Mouse (Mus musculus) forebrain, postnatal 0 days (tissue): Measurements from ENCODE around the gene Sntg2. TPM values are rescaled to one million over a fixed set of nuclear protein-coding genes. Genes with fewer than 3 reads are reported as not detected.

Experiments used
- ATAC-seq: fragments of 200-750 bp; cut with Nextera tagmentation; 2 replicates; pipeline ENCODE4 v1.8.0; 2017; ENCODE audit warnings: mild to moderate bottlenecking, moderate library complexity
- DNase-seq: peaks from one replicate; pipeline ENCODE4 v3.0.0-alpha.2; 2015
- H3K27ac ChIP-seq: fragments of 300-500 bp; sonication (generic); 2 replicates; pipeline ENCODE4 v1.5.1; 2014; ENCODE audit warnings: low read depth, mild to moderate bottlenecking, antibody characterized with exemption, low read length, moderate library complexity, mixed read lengths
- H3K27me3 ChIP-seq: fragments of 300-500 bp; sonication (generic); 2 replicates; pipeline ENCODE4 v1.6.1; 2014; ENCODE audit warnings: mild to moderate bottlenecking, low read length, mixed read lengths; ENCODE audit not compliant: insufficient read depth
- H3K36me3 ChIP-seq: fragments of 300-500 bp; sonication (generic); 2 replicates; pipeline ENCODE4 v1.6.1; 2014; ENCODE audit warnings: mild to moderate bottlenecking, moderate library complexity; ENCODE audit not compliant: insufficient read depth
- H3K4me1 ChIP-seq: fragments of 300-500 bp; sonication (generic); 2 replicates; pipeline ENCODE4 v1.6.1; 2014; ENCODE audit warnings: antibody characterized with exemption; ENCODE audit not compliant: insufficient read depth
- H3K4me2 ChIP-seq: fragments of 300-500 bp; sonication (generic); 2 replicates; pipeline ENCODE4 v1.6.1; 2014; ENCODE audit warnings: low read depth, mild to moderate bottlenecking, moderate library complexity
- H3K4me3 ChIP-seq: fragments of 300-500 bp; sonication (generic); 2 replicates; pipeline ENCODE4 v1.5.1; 2014; ENCODE audit warnings: low read depth, low read length, mixed read lengths
- H3K9ac ChIP-seq: fragments of 300-500 bp; sonication (generic); 2 replicates; pipeline ENCODE4 v1.6.1; 2014; ENCODE audit warnings: mild to moderate bottlenecking
- H3K9me3 ChIP-seq: fragments of 300-500 bp; sonication (generic); 2 replicates; pipeline ENCODE4 v1.6.1; 2016; ENCODE audit warnings: low read length
- CTCF ChIP-seq: sonication (generic); IDR thresholded peaks from 2 replicates; pipeline ENCODE4 v1.5.1; 2016; ENCODE audit warnings: antibody characterized with exemption, control low read depth, low read depth
- WGBS: fragments of 180-500 bp; shearing (Covaris S2); extraction: QIAGEN DNeasy Blood & Tissue Kit; methylation state at CpG from one replicate; pipeline ENCODE4 v1.1.7; 2014; 5-methylcytosine and 5-hydroxymethylcytosine counted together
- polyA plus RNA-seq: library from polyadenylated mRNA; unstranded; fragments of >200 nt; fragmentation: Nextera tagmentation; extraction: Ambion mirVana; gene quantifications from 2 replicates; pipeline ENCODE4 v1.2.1, GENCODE M21; 2015
- total RNA-seq: library from RNA; depleted of rRNA; stranded (reverse); fragments of >200 nt; gene quantifications from 2 replicates; pipeline ENCODE4 v1.2.3, GENCODE M21; 2014

Sntg2 gene
- total and polyA plus RNA-seq, 2 experiments from 2014 or later = 4.6 to 7.1 TPM

DNA sequence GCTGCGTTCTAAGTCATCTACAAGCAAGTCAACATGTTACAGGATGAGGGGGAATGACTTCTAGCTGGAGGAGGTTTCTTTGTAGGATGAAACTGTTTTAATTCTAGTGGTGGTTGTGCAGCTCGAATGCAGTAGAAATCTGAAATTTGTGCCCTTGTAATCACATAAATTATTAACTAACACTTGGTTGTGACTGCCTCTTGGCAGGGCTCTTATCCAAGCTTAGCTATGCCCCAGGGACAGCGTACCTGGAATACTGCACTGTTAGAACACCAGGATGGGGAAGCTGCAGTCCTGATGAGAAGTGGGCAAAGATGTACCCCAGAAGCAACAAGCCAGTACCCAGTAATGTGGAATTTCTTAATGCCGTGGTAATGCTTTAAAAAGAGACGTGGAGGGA lies 36.9 kb downstream of the Sntg2 start:
- TF ChIP-seq CTCF = no peak
- H3K4me1 ChIP-seq = no peaks in the 10 kb centered on the region
- no peak overlapping the region for H3K4me3 ChIP-seq
- 90% methylated on average over 5 of the region's 5 CpGs for WGBS
- H3K27ac ChIP-seq = no peak overlapping the region
- H3K9ac ChIP-seq = no peak overlapping the region
- no peaks in the 10 kb centered on the region for H3K9me3 ChIP-seq
- DNase-seq (no peak), ATAC-seq (no peak)
- H3K4me2 ChIP-seq = no peak overlapping the region
- no peaks in the 10 kb centered on the region for H3K36me3 ChIP-seq
- H3K27me3 ChIP-seq = no peaks in the 10 kb centered on the region

GRCm38 (mm10) chr12:30334502-30334901 lies 38.7 kb downstream of the Sntg2 start:
- no peak for ATAC-seq
- Histone ChIP-seq H3K36me3 (no peaks in the 10 kb centered on the region), H3K4me1 (no peaks in the 10 kb centered on the region), H3K9me3 (no peaks in the 10 kb centered on the region), H3K9ac (no peak overlapping the region), H3K4me3 (no peak overlapping the region), H3K27ac (no peak overlapping the region), H3K4me2 (no peak overlapping the region), H3K27me3 (no peaks in the 10 kb centered on the region)
- 93% methylated on average over 2 of the region's 2 CpGs for whole genome bisulfite sequencing
- no peak for TF ChIP-seq CTCF
- no peak for DNase-seq

GRCm38 (mm10) chr12:30317971-30318370 lies 55.2 kb downstream of the Sntg2 start:
- ATAC-seq = no peak
- WGBS = 79% methylated on average over 2 of the region's 2 CpGs

GRCm38 (mm10) chr12:30313021-30313420 lies 60.2 kb downstream of the Sntg2 start:
- Histone ChIP-seq H3K4me2 (no peak overlapping the region), H3K27ac (no peak overlapping the region), H3K27me3 (no peaks in the 10 kb centered on the region), H3K4me1 (peaks cover 11% of the 10 kb centered on the region; the same call in 1 of the 2 replicates), H3K36me3 (no peaks in the 10 kb centered on the region), H3K4me3 (no peak overlapping the region), H3K9me3 (no peaks in the 10 kb centered on the region), H3K9ac (no peak overlapping the region)
- ATAC-seq = no peak
- TF ChIP-seq CTCF = no peak
- no peak for DNase-seq

More at GRCm38 (mm10) chr12:30317971-30318370, 55.2 kb downstream of the Sntg2 start:
- H3K9me3 ChIP-seq = no peaks in the 10 kb centered on the region
- H3K4me2 ChIP-seq = no peak overlapping the region
- H3K4me3 ChIP-seq = no peak overlapping the region
- DNase-seq = no peak
- no peaks in the 10 kb centered on the region for H3K27me3 ChIP-seq
- no peaks in the 10 kb centered on the region for H3K4me1 ChIP-seq
- H3K36me3 ChIP-seq = no peaks in the 10 kb centered on the region
- TF ChIP-seq CTCF = no peak
- no peak overlapping the region for H3K9ac ChIP-seq
- no peak overlapping the region for H3K27ac ChIP-seq

DNA sequence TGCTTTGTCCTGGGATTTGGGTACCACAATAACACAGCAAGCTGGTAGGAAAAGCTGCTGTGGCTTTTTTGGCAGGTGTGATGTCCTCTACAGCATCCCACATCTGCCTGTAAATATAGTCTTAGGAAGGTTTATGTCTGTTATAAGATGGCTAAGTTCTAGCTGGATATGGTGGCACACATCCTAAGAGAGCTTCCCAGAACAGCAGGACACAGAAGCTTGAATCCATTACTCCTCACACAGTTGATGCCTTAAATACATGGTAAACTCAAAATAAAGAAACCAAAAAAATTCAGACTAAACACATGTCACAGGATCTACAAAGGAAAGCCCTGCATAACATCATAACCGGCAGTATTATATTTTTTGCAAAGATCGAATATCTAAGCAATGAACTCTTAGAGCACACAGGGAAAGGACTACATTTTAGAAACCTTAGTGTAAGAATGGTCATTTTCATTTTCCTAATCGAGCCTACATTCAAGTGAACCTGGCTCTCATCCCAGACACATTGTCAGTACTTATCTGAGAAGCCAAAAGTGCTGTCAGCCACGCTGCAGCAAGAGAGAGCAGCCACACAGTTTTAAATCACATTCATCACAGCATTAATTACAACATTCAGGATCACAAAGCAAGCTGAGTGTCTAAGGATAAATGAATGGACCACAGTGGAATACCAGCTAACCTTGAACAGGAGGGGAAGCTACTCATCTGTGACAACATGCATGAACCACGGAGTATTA lies 64.8 kb downstream of the Sntg2 start:
- Histone ChIP-seq H3K9me3 (no peaks in the 10 kb centered on the region), H3K9ac (no peak overlapping the region), H3K36me3 (no peaks in the 10 kb centered on the region), H3K4me3 (no peak overlapping the region), H3K27ac (peak overlapping the region; percentile 45; the same call in 1 of the 2 replicates), H3K27me3 (no peaks in the 10 kb centered on the region), H3K4me2 (no peak overlapping the region), H3K4me1 (peaks cover 13% of the 10 kb centered on the region; the same call in 1 of the 2 replicates)
- peak; percentile 88 for ATAC-seq
- peak; percentile 75 for DNase-seq
- 29% methylated on average over 5 of the region's 5 CpGs for WGBS
- no peak for TF ChIP-seq CTCF

GRCm38 (mm10) chr12:30292724-30293560 lies 80.2 kb downstream of the Sntg2 start:
- Histone ChIP-seq H3K9ac (no peak overlapping the region), H3K4me2 (no peak overlapping the region), H3K9me3 (no peaks in the 10 kb centered on the region), H3K27ac (no peak overlapping the region), H3K4me3 (no peak overlapping the region), H3K4me1 (no peaks in the 10 kb centered on the region), H3K27me3 (no peaks in the 10 kb centered on the region), H3K36me3 (no peaks in the 10 kb centered on the region)
- ATAC-seq (peak; percentile 61; the same call in 1 of the 2 replicates), DNase-seq (no peak)
- 77% methylated on average over 13 of the region's 13 CpGs for WGBS
- no peak for TF ChIP-seq CTCF
